Mouse (Mus musculus) embryo, embryonic 11.5 days (tissue): ENCODE results near the gene Lipo1.
A peak's percentile ranks its signal among the peaks of the same experiment; 100 is the strongest.
"Not testable (repeated sequence)": the region's sequence is repeated elsewhere in the genome, so short reads cannot be mapped to it uniquely, and the experiment has no call there.

ENCODE experiments used
- DNase-seq: peaks from one replicate; pipeline ENCODE4 v3.0.0-alpha.2; 2012; ENCODE audit warnings: low read depth, low spot score

Gene Lipo1

GRCm38 (mm10) chr19:33787359-33787758, at the start of gene Lipo1:
Gene Lipo1 (minus strand): TSS chr19:33787459.
- not testable (repeated sequence) for DNase-seq

GRCm38 (mm10) chr19:33786576-33787277, 532 bp downstream of the Lipo1 start:
- no peak for DNase-seq

- peak; percentile 5 for DNase-seq
Observed at GRCm38 (mm10) chr19:33761287-33762086, 25.8 kb downstream of the Lipo1 start, which contains the start of gene Lipo3. Gene Lipo3 (minus strand): TSS chr19:33761951.

GRCm38 (mm10) chr19:33751259-33751658, 36.0 kb downstream of the Lipo1 start, which contains the start of gene Lipo2:
Gene Lipo2 (minus strand): TSS chr19:33751359.
- DNase-seq, result not testable (repeated sequence)
